Mouse (Mus musculus) kidney, embryonic 15.5 days (tissue): ENCODE data around the gene Grik5. TPM values are rescaled to one million over a fixed set of nuclear protein-coding genes. Genes with fewer than 3 reads are reported as not detected.

Experiments
- ATAC-seq: fragments of 200-750 bp; cut with Nextera tagmentation; replicated peaks from 2 replicates; pipeline ENCODE4 v1.8.0; 2017; ENCODE audit warnings: moderate TSS enrichment; ENCODE audit not compliant: low FRiP score
- H3K27ac ChIP-seq: fragments of 300-500 bp; sonication (generic); 2 replicates; pipeline ENCODE4 v1.5.1; 2015; ENCODE audit warnings: mild to moderate bottlenecking, inconsistent platforms
- H3K27me3 ChIP-seq: fragments of 300-500 bp; sonication (generic); 2 replicates; pipeline ENCODE4 v1.6.1; 2015; ENCODE audit warnings: inconsistent platforms
- H3K36me3 ChIP-seq: fragments of 300-500 bp; sonication (generic); 2 replicates; pipeline ENCODE4 v1.6.1; 2015; ENCODE audit warnings: inconsistent platforms
- H3K4me1 ChIP-seq: fragments of 300-500 bp; sonication (generic); 2 replicates; pipeline ENCODE4 v1.6.1; 2015; ENCODE audit warnings: inconsistent platforms
- H3K4me2 ChIP-seq: fragments of 300-500 bp; sonication (generic); 2 replicates; pipeline ENCODE4 v1.6.1; 2015; ENCODE audit warnings: moderate library complexity, mild to moderate bottlenecking, inconsistent platforms
- H3K4me3 ChIP-seq: fragments of 300-500 bp; sonication (generic); replicated peaks from 2 replicates; pipeline ENCODE4 v1.5.1; 2015; ENCODE audit warnings: mild to moderate bottlenecking, inconsistent platforms
- H3K9ac ChIP-seq: fragments of 300-500 bp; sonication (generic); 2 replicates; pipeline ENCODE4 v1.6.1; 2015; ENCODE audit warnings: mild to moderate bottlenecking, inconsistent platforms
- H3K9me3 ChIP-seq: fragments of 300-500 bp; sonication (generic); replicated peaks from 2 replicates; pipeline ENCODE4 v1.6.1; 2016; ENCODE audit warnings: inconsistent platforms
- WGBS: fragments of 180-500 bp; shearing (Covaris S2); methylation state at CpG from one replicate; pipeline ENCODE4 v1.1.7; 2015; ENCODE audit warnings: mixed read lengths; 5-methylcytosine and 5-hydroxymethylcytosine counted together
- polyA plus RNA-seq: library from polyadenylated mRNA; unstranded; fragments of >200 nt; fragmentation: Nextera tagmentation; extraction: Ambion mirVana; gene quantifications from 2 replicates; pipeline ENCODE4 v1.2.1, GENCODE M21; 2015

Grik5 gene
- polyA plus RNA-seq, 1 experiment from 2014 or later: 7.0 TPM

GRCm38 (mm10) chr7:24973208-24973607, 98.9 kb downstream of the Grik5 start:
- no peak overlapping the region for H3K4me3 ChIP-seq
- H3K9ac ChIP-seq: no peak overlapping the region
- WGBS: 83% methylated on average over 4 of the region's 4 CpGs
- H3K4me2 ChIP-seq: peak overlapping the region; percentile 78; the same call in 1 of the 2 replicates
- H3K27ac ChIP-seq: no peak overlapping the region
- peaks cover 5% of the 10 kb centered on the region for H3K4me1 ChIP-seq
- H3K36me3 ChIP-seq: peaks cover 9% of the 10 kb centered on the region
- no peaks in the 10 kb centered on the region for H3K9me3 ChIP-seq
- no peak for ATAC-seq
- H3K27me3 ChIP-seq: no peaks in the 10 kb centered on the region

GRCm38 (mm10) chr7:24971972-24972893, 99.9 kb downstream of the Grik5 start, which contains the start of gene Rabac1:
Rabac1 (minus strand) TSS chr7:24972754.
- Histone ChIP-seq H3K4me2 (peak within 1 kb of the TSS; percentile 78), H3K4me3 (peak within 1 kb of the TSS; percentile 75), H3K9ac (peak within 1 kb of the TSS; percentile 72), H3K27me3 (no peaks in the 10 kb centered on the region), H3K27ac (peak within 1 kb of the TSS; percentile 77), H3K36me3 (peaks cover 9% of the 10 kb centered on the region), H3K4me1 (peaks cover 5% of the 10 kb centered on the region), H3K9me3 (no peaks in the 10 kb centered on the region)
- ATAC-seq: peak; percentile 93
- under 1% methylated on average over 45 of the region's 45 CpGs for WGBS

GRCm38 (mm10) chr7:24971261-24971971, 100.7 kb downstream of the Grik5 start:
- no peak for ATAC-seq
- H3K9ac ChIP-seq: peak overlapping the region; percentile 72
- peaks cover 5% of the 10 kb centered on the region for H3K4me1 ChIP-seq
- H3K27me3 ChIP-seq: no peaks in the 10 kb centered on the region
- H3K4me2 ChIP-seq: peak overlapping the region; percentile 78
- H3K4me3 ChIP-seq: peak overlapping the region; percentile 75
- H3K9me3 ChIP-seq: no peaks in the 10 kb centered on the region
- WGBS: 9% methylated on average over 19 of the region's 19 CpGs
- H3K27ac ChIP-seq: 0 out of 2 replicates have a peak overlapping the region, but pooled peaks have one; percentile 77
- H3K36me3 ChIP-seq: peaks cover 9% of the 10 kb centered on the region

- Histone ChIP-seq H3K4me1 (peaks cover 6% of the 10 kb centered on the region), H3K36me3 (peaks cover 9% of the 10 kb centered on the region), H3K27me3 (no peaks in the 10 kb centered on the region), H3K4me3 (no peak overlapping the region), H3K9ac (no peak overlapping the region), H3K27ac (no peak overlapping the region), H3K4me2 (no peak overlapping the region), H3K9me3 (no peaks in the 10 kb centered on the region)
- 99% methylated on average over 3 of the region's 3 CpGs for WGBS
- ATAC-seq: no peak
Measured at GRCm38 (mm10) chr7:24970341-24970740, 101.8 kb downstream of the Grik5 start.

GRCm38 (mm10) chr7:24969805-24970204, 102.3 kb downstream of the Grik5 start:
- Histone ChIP-seq H3K9ac (no peak overlapping the region), H3K36me3 (peaks cover 9% of the 10 kb centered on the region), H3K27ac (no peak overlapping the region), H3K4me3 (no peak overlapping the region), H3K27me3 (no peaks in the 10 kb centered on the region), H3K4me1 (peaks cover 7% of the 10 kb centered on the region), H3K9me3 (no peaks in the 10 kb centered on the region), H3K4me2 (no peak overlapping the region)
- WGBS: 83% methylated on average over 12 of the region's 12 CpGs
- no peak for ATAC-seq

GRCm38 (mm10) chr7:24968463-24968862, 103.7 kb downstream of the Grik5 start:
- Histone ChIP-seq H3K4me3 (no peak overlapping the region), H3K36me3 (peaks cover 9% of the 10 kb centered on the region), H3K27me3 (no peaks in the 10 kb centered on the region), H3K9ac (no peak overlapping the region), H3K4me1 (peaks cover 7% of the 10 kb centered on the region), H3K4me2 (no peak overlapping the region), H3K9me3 (no peaks in the 10 kb centered on the region), H3K27ac (no peak overlapping the region)
- WGBS: 80% methylated on average over 6 of the region's 6 CpGs
- no peak for ATAC-seq

GRCm38 (mm10) chr7:24967966-24968365, 104.2 kb downstream of the Grik5 start:
- 86% methylated on average over 8 of the region's 8 CpGs for WGBS
- Histone ChIP-seq H3K27me3 (no peaks in the 10 kb centered on the region), H3K9ac (no peak overlapping the region)

GRCm38 (mm10) chr7:24964897-24965535, 107.1 kb downstream of the Grik5 start:
- no peaks in the 10 kb centered on the region for H3K27me3 ChIP-seq

More at GRCm38 (mm10) chr7:24967966-24968365, 104.2 kb downstream of the Grik5 start:
- Histone ChIP-seq H3K36me3 (peaks cover 9% of the 10 kb centered on the region), H3K4me1 (peaks cover 7% of the 10 kb centered on the region), H3K9me3 (no peaks in the 10 kb centered on the region), H3K4me2 (no peak overlapping the region), H3K4me3 (no peak overlapping the region), H3K27ac (no peak overlapping the region)
- ATAC-seq: no peak

GRCm38 (mm10) chr7:24964288-24964687, 107.9 kb downstream of the Grik5 start:
- Histone ChIP-seq H3K27ac (no peak overlapping the region), H3K9me3 (no peaks in the 10 kb centered on the region), H3K9ac (no peak overlapping the region), H3K4me3 (no peak overlapping the region), H3K4me2 (no peak overlapping the region), H3K36me3 (0 out of 2 replicates have a peak, but pooled peaks cover under 1% of the 10 kb centered on the region), H3K4me1 (0 out of 2 replicates have a peak, but pooled peaks cover 2% of the 10 kb centered on the region), H3K27me3 (no peaks in the 10 kb centered on the region)
- ATAC-seq: no peak
- WGBS: 70% methylated on average over 2 of the region's 2 CpGs

More at GRCm38 (mm10) chr7:24964897-24965535, 107.1 kb downstream of the Grik5 start:
- no peak overlapping the region for H3K4me3 ChIP-seq
- 11% methylated on average over 5 of the region's 5 CpGs for WGBS
- peak; percentile 57; the same call in 1 of the 2 replicates for ATAC-seq
- H3K27ac ChIP-seq: no peak overlapping the region
- H3K4me1 ChIP-seq: 0 out of 2 replicates have a peak, but pooled peaks cover 2% of the 10 kb centered on the region
- H3K9me3 ChIP-seq: no peaks in the 10 kb centered on the region
- H3K4me2 ChIP-seq: no peak overlapping the region
- no peak overlapping the region for H3K9ac ChIP-seq
- peaks cover 8% of the 10 kb centered on the region for H3K36me3 ChIP-seq
